Mouse (Mus musculus): Measurements from ENCODE around the gene Sec14l1. TPM values are rescaled to one million over a fixed set of nuclear protein-coding genes. Genes with fewer than 3 reads are reported as not detected.

Sec14l1 gene
- polyA plus RNA-seq, 1 experiment from 2014 or later = 52.6 TPM

Small RNA genes within 50 kb of the gene (microRNA-seq; reads per million reads assigned to microRNA genes)
- gene Gm24323 = not detected
- gene Mir6516 = 0.70 reads per million

Other genes with a start within 250 kb of the Sec14l1 start
- 1.8 and 2.0 TPM in 2 replicates for gene Mgat5b, start 196.3 kb upstream of the Sec14l1 start, polyA plus RNA-seq (2016; fragmentation: Nextera tagmentation; extraction: Ambion mirVana)
- 230 and 234 TPM in 2 replicates for gene Sept9, start 84.5 kb downstream of the Sec14l1 start, polyA plus RNA-seq (2016; fragmentation: Nextera tagmentation; extraction: Ambion mirVana)

All from limb, embryonic 12.5 days (tissue).